ENCODE assay signal across 7 mouse cellular contexts in genomic region chr15:103366376-103367149, GRCm38 (mm10). TPM values are rescaled to one million over a fixed set of nuclear protein-coding genes. Genes with fewer than 3 reads are reported as not detected.
DNase-seq lines count a peak whose midpoint lies in the region; ATAC-seq lines count a peak whose summit lies in the region.

Gene Itga5 (minus strand): TSS chr15:103366763.

- no peaks in the 10 kb centered on the region for H3K9me3 ChIP-seq in liver, embryonic 16.5 days (replicated peaks; ENCODE audit: control insufficient read depth, low read length)
- H3K9me3 ChIP-seq in neural tube, embryonic 11.5 days (ENCODE audit: control insufficient read depth, low read length), result no peaks in the 10 kb centered on the region

- ATAC-seq in inflammation-experienced regulatory T-cells, adult 6 months, result peak; percentile 51
- peak; percentile 53 for ATAC-seq in liver, embryonic 16.5 days (ENCODE audit: low read depth)
- peak; percentile 64 for ATAC-seq in neural tube, embryonic 11.5 days (ENCODE audit: insufficient read depth, low FRiP score, low TSS enrichment)

- DNase-seq in MN1 (ENCODE audit: low spot score), result peak; percentile 82
- DNase-seq in adrenal gland, postnatal 4 days (ENCODE audit: low spot score in 2 of 2), result peak; percentile 46 to 68
- DNase-seq in gastrocnemius, postnatal 36 days, result peak; percentile 78
- peak; percentile 66 for DNase-seq in neural tube, embryonic 11.5 days (ENCODE audit: low spot score)
- peak; percentile 79 for DNase-seq in urinary bladder, postnatal 25 days (ENCODE audit: low spot score)

- peak within 1 kb of the TSS; percentile 86 for H3K27ac ChIP-seq in liver, embryonic 16.5 days (ENCODE audit: low read length)
- H3K27ac ChIP-seq in neural tube, embryonic 11.5 days (ENCODE audit: low read depth, low read length), result peak within 1 kb of the TSS; percentile 24; the same call in 1 of the 2 replicates

- H3K4me2 ChIP-seq in liver, embryonic 16.5 days (ENCODE audit: low read depth, low read length), result peak within 1 kb of the TSS; percentile 85
- peak within 1 kb of the TSS; percentile 95 for H3K4me2 ChIP-seq in neural tube, embryonic 11.5 days (ENCODE audit: low read depth)

- peak within 1 kb of the TSS; percentile 76 for H3K4me3 ChIP-seq in liver, embryonic 16.5 days (ENCODE audit: low read depth, low read length)
- peak within 1 kb of the TSS; percentile 73 for H3K4me3 ChIP-seq in neural tube, embryonic 11.5 days (ENCODE audit: low read depth, low read length)

- no peaks in the 10 kb centered on the region for H3K36me3 ChIP-seq in liver, embryonic 16.5 days (ENCODE audit: control insufficient read depth, insufficient read depth)
- no peaks in the 10 kb centered on the region for H3K36me3 ChIP-seq in neural tube, embryonic 11.5 days (ENCODE audit: control insufficient read depth, insufficient read depth, low read length)

- peaks cover 40% of the 10 kb centered on the region for H3K4me1 ChIP-seq in liver, embryonic 16.5 days (ENCODE audit: control insufficient read depth, low read depth, low read length)
- H3K4me1 ChIP-seq in neural tube, embryonic 11.5 days (ENCODE audit: control insufficient read depth, insufficient read depth, low read length), result peaks cover 3% of the 10 kb centered on the region; the same call in 1 of the 2 replicates

- H3K9ac ChIP-seq in liver, embryonic 16.5 days (ENCODE audit: low read depth, low read length), result peak within 1 kb of the TSS; percentile 86
- H3K9ac ChIP-seq in neural tube, embryonic 11.5 days (ENCODE audit: low read length), result peak within 1 kb of the TSS; percentile 78

- H3K27me3 ChIP-seq in liver, embryonic 16.5 days (ENCODE audit: control insufficient read depth, insufficient read depth, low read depth, low read length), result peaks cover 6% of the 10 kb centered on the region
- no peaks in the 10 kb centered on the region for H3K27me3 ChIP-seq in neural tube, embryonic 11.5 days (ENCODE audit: control insufficient read depth, insufficient read depth, low read length)

- intact Hi-C loops in gastrocnemius, postnatal 36 days (cut with DNase I), result no loop called here

- WGBS in liver, embryonic 16.5 days (ENCODE audit: insufficient replicate concordance), result under 1% methylated on average over 50 of the region's 51 CpGs
- under 1% methylated on average over 51 of the region's 51 CpGs for WGBS in neural tube, embryonic 11.5 days

RNA-seq across cellular contexts. Expression of gene Itga5, which starts in this region (rescaled TPM):
- total RNA-seq in adrenal gland, postnatal 4 days (2021), result 10 to 100 TPM; 47.2 to 52.5 TPM
- total RNA-seq in gastrocnemius, postnatal 36 days (2021), result 1 to 10 TPM; 8.7 to 9.1 TPM
- polyA plus RNA-seq in inflammation-experienced regulatory T-cells, adult 6 months (2017; shearing (Covaris generic)), result 1 to 10 TPM in 2 of 3 experiments, under 1 TPM in 1; 0.74 to 1.8 (median 1.5) TPM
- polyA plus RNA-seq in liver, embryonic 16.5 days (2015; fragmentation: Nextera tagmentation; extraction: Ambion mirVana), result 18.4 and 19.6 TPM in 2 replicates
- polyA plus RNA-seq in neural tube, embryonic 11.5 days (2014; fragmentation: Nextera tagmentation; extraction: Ambion mirVana), result 21.0 and 21.3 TPM in 2 replicates

Comparison
In these comparisons a context has a peak if more than half of its experiments do, and no peak if none do; other contexts are left out.
1. Peak in every context shown above with its lines: DNase-seq, ATAC-seq, H3K4me3 ChIP-seq and H3K27ac ChIP-seq.
2. RNA of gene Itga5 (total RNA-seq): 47.2 to 52.5 TPM in adrenal gland, postnatal 4 days; 8.7 to 9.1 TPM in gastrocnemius, postnatal 36 days; every median in the first group is over 4 times any median in the second.